Mouse (Mus musculus) lung, postnatal 36 days (tissue): ENCODE results near the gene Slc5a6.

ENCODE experiments used
- DNase-seq: peaks from one replicate; pipeline ENCODE4 v3.0.0; 2022; ENCODE audit warnings: mixed read lengths

Gene Slc5a6

GRCm38 (mm10) chr5:31048763-31049641 lies at the start of gene Slc5a6:
Slc5a6 (minus strand) TSS chr5:31048924.
- peak; percentile 73 for DNase-seq

- DNase-seq, result no peak
Measured at GRCm38 (mm10) chr5:31095711-31096480, 47.2 kb upstream of the Slc5a6 start.

GRCm38 (mm10) chr5:31094799-31095691 lies 46.3 kb upstream of the Slc5a6 start:
- DNase-seq, result peak; percentile 84

GRCm38 (mm10) chr5:31094100-31094798 lies 45.5 kb upstream of the Slc5a6 start:
- DNase-seq, result no peak

GRCm38 (mm10) chr5:31093151-31094041 lies 44.7 kb upstream of the Slc5a6 start:
- peak; percentile 39 for DNase-seq

- no peak for DNase-seq
Measured at GRCm38 (mm10) chr5:31092231-31092975, 43.7 kb upstream of the Slc5a6 start.

- DNase-seq, result no peak
Measured at GRCm38 (mm10) chr5:31087131-31087530, 38.4 kb upstream of the Slc5a6 start.

- DNase-seq, result no peak
Measured at GRCm38 (mm10) chr5:31086606-31087005, 37.9 kb upstream of the Slc5a6 start.

GRCm38 (mm10) chr5:31083949-31084348 lies 35.2 kb upstream of the Slc5a6 start:
- DNase-seq, result no peak

GRCm38 (mm10) chr5:31082935-31083625 lies 34.4 kb upstream of the Slc5a6 start:
- DNase-seq, result peak; percentile 49

GRCm38 (mm10) chr5:31082355-31082754 lies 33.6 kb upstream of the Slc5a6 start:
- peak; percentile 80 for DNase-seq

GRCm38 (mm10) chr5:31081386-31081785 lies 32.7 kb upstream of the Slc5a6 start:
- DNase-seq, result peak; percentile 64

GRCm38 (mm10) chr5:31080795-31081164 lies 32.1 kb upstream of the Slc5a6 start:
- no peak for DNase-seq

- DNase-seq, result peak; percentile 42
Measured at GRCm38 (mm10) chr5:31080059-31080794, 31.5 kb upstream of the Slc5a6 start.

GRCm38 (mm10) chr5:31076346-31076745 lies 27.6 kb upstream of the Slc5a6 start:
- no peak for DNase-seq

GRCm38 (mm10) chr5:31073176-31073575 lies 24.5 kb upstream of the Slc5a6 start:
- no peak for DNase-seq

- DNase-seq, result no peak
Measured at GRCm38 (mm10) chr5:31071821-31072220, 23.1 kb upstream of the Slc5a6 start.

GRCm38 (mm10) chr5:31071059-31071458 lies 22.3 kb upstream of the Slc5a6 start:
- no peak for DNase-seq

GRCm38 (mm10) chr5:31069810-31070209 lies 21.1 kb upstream of the Slc5a6 start:
- DNase-seq, result no peak
